Mouse (Mus musculus) MEL (cell line): ENCODE results near the gene Copz1.

Experiments
- EP300 ChIP-seq, 2 experiments: IDR thresholded peaks; 2 replicates each; pipeline ENCODE4 v1.6.1; 2011; ENCODE audit warnings: improper control_type of control experiment in 2 of 2, low read length in 2 of 2, low read depth in 1 of 2, mild to moderate bottlenecking in 1 of 2
- NRF1 ChIP-seq: IDR thresholded peaks from 2 replicates; pipeline ENCODE4 v1.6.1; 2014; ENCODE audit warnings: low read depth, mild to moderate bottlenecking, inconsistent platforms, low read length, improper control_type of control experiment, moderate library complexity; ENCODE audit not compliant: poor library complexity, insufficient read depth, severe bottlenecking

DNA sequence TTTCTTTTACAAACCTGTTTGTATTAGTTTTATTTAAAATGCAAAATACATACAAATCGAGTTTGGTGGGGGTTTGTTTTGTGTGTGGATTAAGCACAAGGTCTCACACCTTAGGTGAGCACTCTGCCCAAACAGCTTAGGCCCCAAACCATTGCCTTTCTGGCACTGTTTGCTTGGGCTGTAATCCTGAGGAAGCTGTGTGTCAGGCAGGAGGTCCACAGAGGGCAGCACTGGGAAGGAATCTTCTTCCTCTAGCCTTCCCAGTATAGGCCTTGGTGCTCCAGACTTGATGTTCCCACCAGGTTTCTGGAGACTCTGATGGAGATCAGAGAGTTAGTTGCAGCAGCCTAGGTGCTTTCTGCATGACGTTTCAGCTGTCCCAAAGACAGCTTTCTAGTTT lies 12.1 kb downstream of the Copz1 start:
- TF ChIP-seq NRF1 = no peak
- no peak for TF ChIP-seq EP300 (IDR thresholded peaks at IDR 0.05; ENCODE audit: low read depth in 1 of 2, low read length in 2 of 2)
